Mouse (Mus musculus) MEL (cell line): ENCODE data around the gene Pgap1. TPM values are rescaled to one million over a fixed set of nuclear protein-coding genes. Genes with fewer than 3 reads are reported as not detected.

Experiments used
- DNase-seq: peaks from one replicate; pipeline ENCODE4 v3.0.0; 2011; ENCODE audit warnings: low read depth, low spot score
- H3K27ac ChIP-seq: 2 replicates; pipeline ENCODE4 v1.5.1; 2012; ENCODE audit warnings: low read depth, mild to moderate bottlenecking, control low read depth, low read length, moderate library complexity; ENCODE audit not compliant: control insufficient read depth
- H3K27me3 ChIP-seq, 2 experiments: fragments of 150-350 bp in 1 of 2; sonication (generic) in 1 of 2; 2 replicates each; pipeline ENCODE4 v1.6.1; 2012; ENCODE audit warnings: low read length in 2 of 2, mild to moderate bottlenecking in 2 of 2, improper control_type of control experiment in 1 of 2, moderate library complexity in 1 of 2; ENCODE audit not compliant: insufficient read depth in 2 of 2, control insufficient read depth in 1 of 2
- H3K36me3 ChIP-seq, 2 experiments: 2 replicates each; pipeline ENCODE4 v1.6.1; 2012 to 2014; ENCODE audit warnings: low read length in 2 of 2, improper control_type of control experiment in 1 of 2, inconsistent platforms in 1 of 2, mild to moderate bottlenecking in 1 of 2; ENCODE audit not compliant: insufficient read depth in 2 of 2, control insufficient read depth in 1 of 2
- H3K4me1 ChIP-seq, 2 experiments: fragments of 150-350 bp in 1 of 2; sonication (generic) in 1 of 2; 2 replicates each; pipeline ENCODE4 v1.6.1; 2012; ENCODE audit warnings: low read length in 2 of 2, improper control_type of control experiment in 1 of 2, mild to moderate bottlenecking in 1 of 2; ENCODE audit not compliant: insufficient read depth in 2 of 2, control insufficient read depth in 1 of 2
- H3K4me3 ChIP-seq, 2 experiments: fragments of 150-350 bp in 1 of 2; sonication (generic) in 1 of 2; 2 replicates each; pipeline ENCODE4 v1.5.1; 2012; ENCODE audit warnings: low read depth in 2 of 2, low read length in 2 of 2, mild to moderate bottlenecking in 2 of 2, moderate library complexity in 2 of 2, control low read depth in 1 of 2, improper control_type of control experiment in 1 of 2; ENCODE audit not compliant: control insufficient read depth in 1 of 2, insufficient read depth in 1 of 2
- H3K79me2 ChIP-seq: 2 replicates; pipeline ENCODE4 v1.6.1; 2012; ENCODE audit warnings: mild to moderate bottlenecking, low read length, moderate library complexity; ENCODE audit not compliant: control insufficient read depth, poor library complexity, insufficient read depth
- H3K9ac ChIP-seq: 2 replicates; pipeline ENCODE4 v1.6.1; 2012; ENCODE audit warnings: low read depth, mild to moderate bottlenecking, control low read depth, low read length, moderate library complexity; ENCODE audit not compliant: control insufficient read depth, poor library complexity, severe bottlenecking
- H3K9me3 ChIP-seq: fragments of 150-350 bp; sonication (generic); replicated peaks from 2 replicates; pipeline ENCODE4 v1.6.1; 2012; ENCODE audit warnings: mild to moderate bottlenecking, low read length, improper control_type of control experiment, moderate library complexity; ENCODE audit not compliant: insufficient read depth
- CHD1 ChIP-seq: IDR thresholded peaks from 2 replicates; pipeline ENCODE4 v1.6.1; 2012; ENCODE audit warnings: low read depth, mild to moderate bottlenecking, inconsistent platforms, low read length, improper control_type of control experiment
- ELF1 ChIP-seq: IDR thresholded peaks from 2 replicates; pipeline ENCODE4 v1.6.1; 2014; ENCODE audit warnings: low read depth, mild to moderate bottlenecking, inconsistent platforms, low read length, improper control_type of control experiment, moderate library complexity
- EP300 ChIP-seq, 2 experiments: IDR thresholded peaks; 2 replicates each; pipeline ENCODE4 v1.6.1; 2011; ENCODE audit warnings: improper control_type of control experiment in 2 of 2, low read length in 2 of 2, low read depth in 1 of 2, mild to moderate bottlenecking in 1 of 2
- GATA1 ChIP-seq: IDR thresholded peaks from 2 replicates; pipeline ENCODE4 v1.6.1; 2011; ENCODE audit warnings: low read depth, low read length, improper control_type of control experiment
- HCFC1 ChIP-seq: IDR thresholded peaks from 2 replicates; pipeline ENCODE4 v1.6.1; 2012; ENCODE audit warnings: low read depth, mild to moderate bottlenecking, inconsistent platforms, low read length, improper control_type of control experiment, moderate library complexity
- JUND ChIP-seq: IDR thresholded peaks from 2 replicates; pipeline ENCODE4 v1.6.1; 2011; ENCODE audit warnings: low read depth, mild to moderate bottlenecking, improper control_type of control experiment, low read length
- MAFK ChIP-seq: IDR thresholded peaks from 2 replicates; pipeline ENCODE4 v1.6.1; 2011; ENCODE audit warnings: low read depth, mild to moderate bottlenecking, low read length, improper control_type of control experiment, borderline replicate concordance
- MAZ ChIP-seq: IDR thresholded peaks from 2 replicates; pipeline ENCODE4 v1.6.1; 2012; ENCODE audit warnings: low read depth, mild to moderate bottlenecking, inconsistent platforms, low read length, improper control_type of control experiment
- MEF2A ChIP-seq: IDR thresholded peaks from 2 replicates; pipeline ENCODE4 v1.6.1; 2014; ENCODE audit warnings: low read depth, mild to moderate bottlenecking, inconsistent platforms, low read length, improper control_type of control experiment; ENCODE audit not compliant: poor library complexity, insufficient replicate concordance, severe bottlenecking; ENCODE audit errors: extremely low read depth
- POLR2AphosphoS2 ChIP-seq: IDR thresholded peaks from 2 replicates; pipeline ENCODE4 v1.6.1; 2011; ENCODE audit warnings: low read length, improper control_type of control experiment
- POLR2AphosphoS5 ChIP-seq: IDR thresholded peaks from 2 replicates; pipeline ENCODE4 v1.6.1; 2012; ENCODE audit warnings: low read depth, borderline replicate concordance, mild to moderate bottlenecking, inconsistent platforms, low read length, moderate library complexity, mixed read lengths
- RCOR1 ChIP-seq: IDR thresholded peaks from 2 replicates; pipeline ENCODE4 v1.6.1; 2012; ENCODE audit warnings: low read depth, mild to moderate bottlenecking, inconsistent platforms, low read length, improper control_type of control experiment
- SIN3A ChIP-seq: IDR thresholded peaks from 2 replicates; pipeline ENCODE4 v1.6.1; 2012; ENCODE audit warnings: low read length, improper control_type of control experiment, inconsistent platforms
- SMC3 ChIP-seq: IDR thresholded peaks from 2 replicates; pipeline ENCODE4 v1.6.1; 2011; ENCODE audit warnings: low read depth, low read length, improper control_type of control experiment
- TAL1 ChIP-seq: IDR thresholded peaks from 2 replicates; pipeline ENCODE4 v1.6.1; 2012; ENCODE audit warnings: mild to moderate bottlenecking, inconsistent platforms, low read length, moderate library complexity, mixed read lengths
- TBP ChIP-seq: IDR thresholded peaks from 2 replicates; pipeline ENCODE4 v1.8.0; 2011; ENCODE audit warnings: low read depth, low read length, improper control_type of control experiment
- ZNF384 ChIP-seq: IDR thresholded peaks from 2 replicates; pipeline ENCODE4 v1.6.1; 2012; ENCODE audit warnings: low read depth, mild to moderate bottlenecking, inconsistent platforms, low read length, improper control_type of control experiment
- polyA plus RNA-seq, 2 experiments: library from polyadenylated mRNA; stranded (reverse) in 1 of 2; unstranded in 1 of 2; fragments of >175 nt in 1 of 2; fragments of >200 nt in 1 of 2; gene quantifications; 2 replicates each; pipeline versions ENCODE4 v1.2.1 to v1.2.4; 2012; ENCODE audit warnings: low replicate concordance in 2 of 2, low read depth in 1 of 2; ENCODE audit not compliant: insufficient read length in 2 of 2, insufficient read depth in 1 of 2, missing spikeins in 1 of 2
- total RNA-seq: library from RNA; depleted of rRNA; stranded (reverse); fragments of 300-350 nt; gene quantifications from 2 replicates; pipeline ENCODE4 v1.2.3, GENCODE M21; 2012

The Pgap1 gene
- total and polyA plus RNA-seq, 3 experiments, result not detected

DNA sequence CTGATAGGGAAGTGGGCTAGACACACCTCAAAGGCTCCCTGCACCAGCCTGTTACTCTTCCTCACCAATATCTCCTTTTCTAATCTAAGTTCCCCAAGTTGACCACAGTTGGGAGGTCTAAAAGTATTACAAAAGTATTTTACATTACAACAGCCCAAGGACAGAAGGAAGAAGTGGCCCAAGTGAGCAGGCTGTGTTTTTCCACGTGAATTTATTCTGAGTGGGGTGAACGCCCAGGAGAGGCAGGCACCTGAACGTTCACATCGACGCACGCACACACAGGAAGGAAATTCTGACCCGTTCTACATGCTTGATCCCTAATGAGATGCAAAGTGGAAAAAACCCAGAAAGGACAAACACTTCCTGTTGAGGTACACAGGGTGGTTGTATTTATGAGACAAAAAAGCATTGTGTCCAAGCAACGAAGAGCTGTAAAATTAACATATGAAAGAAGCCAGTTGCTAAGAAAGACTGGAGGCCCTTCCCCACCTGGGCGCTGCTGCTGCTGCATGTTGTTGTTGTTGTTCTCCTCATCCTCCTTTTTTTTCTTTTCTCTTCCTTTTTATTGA is 27.9 kb upstream of the Pgap1 start:
- peak; percentile 59 for DNase-seq
- H3K9ac ChIP-seq, result no peak overlapping the region
- H3K27ac ChIP-seq, result no peak overlapping the region
- no peak for TF ChIP-seq RCOR1
- TF ChIP-seq GATA1, result peak; percentile 36; the same call in 1 of the 2 replicates
- TF ChIP-seq, all 39 proteins: peak for 1
- no peaks in the 10 kb centered on the region for H3K27me3 ChIP-seq
- no peaks in the 10 kb centered on the region for H3K79me2 ChIP-seq
- H3K9me3 ChIP-seq, result no peaks in the 10 kb centered on the region
- no peaks in the 10 kb centered on the region; a peak in 1 of 4 replicates for H3K36me3 ChIP-seq
- 0 out of 4 replicates have a peak overlapping the region, but pooled peaks of 1 of the 2 experiments have one; percentile 6 for H3K4me3 ChIP-seq
- peaks cover 0 to 4% of the 10 kb centered on the region in 2 experiments; a peak in 2 of 4 replicates for H3K4me1 ChIP-seq

DNA sequence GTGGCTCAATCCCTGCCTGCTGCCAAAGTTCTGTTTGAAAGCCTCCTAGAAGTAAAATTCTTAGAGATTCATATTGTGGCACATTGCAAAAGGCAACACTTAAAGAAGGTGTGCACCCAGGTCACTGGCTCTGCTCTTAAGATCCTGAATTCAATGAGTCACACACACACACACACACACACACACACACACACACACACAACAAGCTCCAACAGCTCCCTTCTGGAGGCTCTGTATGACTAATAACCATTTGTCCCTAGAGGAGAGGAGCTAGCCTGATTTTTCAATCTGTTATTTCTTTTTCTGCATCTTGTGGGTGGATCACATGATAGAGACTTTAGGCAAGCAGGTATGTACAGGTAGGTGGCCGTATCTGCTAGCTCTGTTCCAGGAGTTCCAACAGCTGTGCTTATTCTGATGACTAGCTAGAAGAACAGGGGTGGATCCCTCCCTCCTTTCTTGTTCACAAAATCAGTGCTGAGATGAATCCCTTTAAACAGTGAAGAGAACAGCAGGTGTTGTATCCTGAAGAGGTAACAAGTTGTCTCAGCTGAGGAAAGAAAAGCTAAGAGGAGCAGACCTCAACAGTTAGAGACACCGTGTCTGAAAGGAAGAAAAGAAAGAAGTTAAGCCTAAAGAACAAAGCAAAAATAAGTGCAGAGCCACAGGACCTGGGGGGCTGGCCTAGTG is 27.2 kb upstream of the Pgap1 start:
- H3K9me3 ChIP-seq, result no peaks in the 10 kb centered on the region
- H3K27ac ChIP-seq, result no peak overlapping the region
- peaks cover 0 to 4% of the 10 kb centered on the region in 2 experiments; a peak in 2 of 4 replicates for H3K4me1 ChIP-seq
- H3K79me2 ChIP-seq, result no peaks in the 10 kb centered on the region
- no peak for DNase-seq
- no peak overlapping the region for H3K4me3 ChIP-seq
- H3K36me3 ChIP-seq, result no peaks in the 10 kb centered on the region; a peak in 1 of 4 replicates
- no peak overlapping the region for H3K9ac ChIP-seq
- TF ChIP-seq ELF1, result no peak
- TF ChIP-seq POLR2AphosphoS2, result no peak
- TF ChIP-seq JUND, result no peak
- TF ChIP-seq SIN3A, result no peak
- TF ChIP-seq TAL1, result no peak
- no peak for TF ChIP-seq MEF2A
- TF ChIP-seq ZNF384, result no peak
- TF ChIP-seq POLR2AphosphoS5, result no peak
- TF ChIP-seq CHD1, result no peak
- TF ChIP-seq TBP, result no peak
- TF ChIP-seq EP300 (IDR thresholded peaks at IDR 0.05; ENCODE audit: low read depth in 1 of 2, low read length in 2 of 2), result no peak
- no peak for TF ChIP-seq MAFK
- TF ChIP-seq SMC3, result no peak
- no peak for TF ChIP-seq MAZ
- TF ChIP-seq HCFC1, result no peak
- TF ChIP-seq, all 39 proteins: peak for 0
- H3K27me3 ChIP-seq, result no peaks in the 10 kb centered on the region
